Mouse (Mus musculus) heart, postnatal 0 days (tissue): ENCODE data around the gene Samd1.
A peak's percentile ranks its signal among the peaks of the same experiment; 100 is the strongest.

Source experiments
- CTCF ChIP-seq: IDR thresholded peaks from 2 replicates; pipeline ENCODE4 v1.5.1; 2016; ENCODE audit warnings: antibody characterized with exemption, control low read depth, low read depth
- EP300 ChIP-seq: IDR thresholded peaks from 2 replicates; pipeline ENCODE4 v1.6.1; 2016; ENCODE audit warnings: antibody characterized with exemption, low read depth

GRCm38 (mm10) chr8:83955106-83955957 is 42.1 kb upstream of the Samd1 start, which contains the start of the genes Gm10644 and Asf1b:
- no peak; the same call in 1 of the 2 replicates for TF ChIP-seq EP300
- TF ChIP-seq CTCF = peak; percentile 94
